Mouse (Mus musculus): ENCODE results near the gene a. TPM values are rescaled to one million over a fixed set of nuclear protein-coding genes. Genes with fewer than 3 reads are reported as not detected.

a gene
- 0.54 and 1.5 TPM in 2 replicates for polyA plus RNA-seq (2015; fragmentation: Nextera tagmentation; extraction: Ambion mirVana)

DNA sequence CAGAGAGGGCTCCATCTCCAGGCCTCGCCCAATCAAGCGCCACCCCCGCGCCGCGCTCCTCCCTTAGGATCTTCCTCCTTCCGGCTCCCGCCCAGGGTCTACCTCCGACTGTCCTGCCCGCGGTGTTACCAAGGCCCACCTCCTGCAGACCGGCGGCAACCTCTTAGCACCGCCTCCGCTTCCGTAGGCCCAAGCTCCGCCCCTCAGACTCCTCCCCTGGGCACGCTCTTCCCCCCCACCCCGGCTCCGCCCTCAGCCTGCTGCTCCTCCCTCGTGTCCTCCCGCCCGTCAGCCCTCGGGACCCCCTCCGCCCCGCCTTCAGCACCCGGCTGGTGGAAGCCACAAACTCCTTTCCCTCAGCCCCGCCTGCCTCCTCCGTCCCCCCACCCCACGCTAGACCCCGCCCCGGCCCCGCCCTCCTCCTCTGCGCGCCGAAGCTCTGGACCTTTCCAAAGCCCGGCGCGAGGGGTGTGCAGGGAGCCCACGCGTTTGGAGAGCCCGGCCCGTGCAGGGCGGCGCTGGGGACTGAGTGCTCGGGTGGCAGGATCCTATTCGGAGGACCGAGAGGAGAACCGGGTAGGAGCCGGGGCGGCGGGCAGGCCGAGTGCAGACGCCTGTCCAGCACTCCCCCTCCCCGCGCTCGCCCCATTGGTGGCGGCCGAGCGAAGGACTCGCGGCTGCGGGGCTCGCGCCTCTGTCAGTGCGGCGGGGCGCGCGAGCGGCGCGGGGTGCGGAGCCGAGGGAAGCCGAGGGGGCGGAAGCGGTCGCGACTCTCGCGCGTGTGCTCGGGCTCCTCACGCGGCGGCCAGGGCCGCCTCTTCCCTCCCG, at the start of gene a, which contains the start of gene Raly:
a (plus strand) TSS at position 747 of the 828 bp plus-strand sequence.
Raly (plus strand) TSS at position 441 of the 828 bp plus-strand sequence.
- ATAC-seq, result peak; percentile 96
- Histone ChIP-seq H3K27me3 (ENCODE audit: control insufficient read depth, insufficient read depth, low read depth, low read length) (no peaks in the 10 kb centered on the region), H3K9ac (ENCODE audit: low read depth, low read length) (peak within 1 kb of the TSS; percentile 83), H3K27ac (ENCODE audit: low read length) (peak within 1 kb of the TSS; percentile 99), H3K36me3 (ENCODE audit: control insufficient read depth, insufficient read depth, low read length) (no peaks in the 10 kb centered on the region), H3K4me3 (ENCODE audit: low read depth, low read length) (peak within 1 kb of the TSS; percentile 85), H3K4me2 (ENCODE audit: low read length) (peak within 1 kb of the TSS; percentile 73), H3K9me3 (replicated peaks; ENCODE audit: control insufficient read depth, low read length, poor library complexity, severe bottlenecking) (no peaks in the 10 kb centered on the region), H3K4me1 (ENCODE audit: control insufficient read depth, insufficient read depth, low read length) (peaks cover 32% of the 10 kb centered on the region)
- WGBS, result under 1% methylated on average over 63 of the region's 89 CpGs

DNA sequence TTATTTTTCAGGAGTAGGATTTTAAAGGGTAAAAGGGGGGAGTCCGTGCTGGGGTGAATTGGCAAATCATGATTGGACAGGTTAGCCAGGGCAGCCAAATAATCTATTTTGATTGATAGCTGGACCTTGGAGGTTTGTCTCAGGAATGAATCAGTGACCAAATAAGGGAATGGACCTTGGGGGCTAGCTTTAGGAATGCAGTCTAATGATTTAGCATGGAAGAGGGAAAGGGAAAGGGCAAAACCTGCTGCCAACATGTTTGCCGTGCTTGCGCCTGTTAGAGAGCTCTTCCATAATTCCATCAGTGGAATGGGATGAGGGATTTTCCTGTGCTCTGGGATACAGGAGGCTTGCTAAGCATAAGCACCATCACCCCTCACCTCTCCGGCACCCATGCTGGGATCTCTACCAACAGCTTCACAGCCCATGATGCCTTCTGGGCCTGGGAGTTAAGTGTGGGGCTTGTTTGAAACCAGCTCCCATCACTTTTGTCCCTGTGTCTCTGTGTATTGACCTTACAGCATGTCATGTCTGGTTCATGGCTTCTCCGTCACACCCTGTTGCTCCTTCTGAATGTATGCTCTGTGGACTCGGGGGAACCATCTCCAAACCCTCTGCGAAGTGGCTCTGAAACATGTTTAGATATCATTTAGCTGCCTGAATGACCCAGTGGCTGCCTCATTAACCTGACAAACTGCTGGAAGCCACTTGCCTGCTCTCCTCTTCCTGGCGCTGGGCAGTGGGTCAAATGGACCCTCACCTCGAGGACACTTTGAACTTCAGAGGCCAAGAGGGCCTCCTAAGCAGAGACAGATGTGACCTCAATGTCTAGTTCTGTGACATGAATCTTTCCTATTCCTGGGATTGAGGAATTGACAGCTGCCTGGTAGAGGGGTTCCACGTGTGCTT, 48.0 kb upstream of the a start:
- Histone ChIP-seq H3K27ac (ENCODE audit: low read length) (no peak overlapping the region), H3K4me2 (ENCODE audit: low read length) (no peak overlapping the region), H3K36me3 (ENCODE audit: control insufficient read depth, insufficient read depth, low read length) (no peaks in the 10 kb centered on the region), H3K9me3 (replicated peaks; ENCODE audit: control insufficient read depth, low read length, poor library complexity, severe bottlenecking) (no peaks in the 10 kb centered on the region), H3K27me3 (ENCODE audit: control insufficient read depth, insufficient read depth, low read depth, low read length) (no peaks in the 10 kb centered on the region), H3K4me1 (ENCODE audit: control insufficient read depth, insufficient read depth, low read length) (no peaks in the 10 kb centered on the region), H3K4me3 (ENCODE audit: low read depth, low read length) (no peak overlapping the region), H3K9ac (ENCODE audit: low read depth, low read length) (no peak overlapping the region)
- 76% methylated on average over 10 of the region's 10 CpGs for WGBS
- no peak for ATAC-seq

DNA sequence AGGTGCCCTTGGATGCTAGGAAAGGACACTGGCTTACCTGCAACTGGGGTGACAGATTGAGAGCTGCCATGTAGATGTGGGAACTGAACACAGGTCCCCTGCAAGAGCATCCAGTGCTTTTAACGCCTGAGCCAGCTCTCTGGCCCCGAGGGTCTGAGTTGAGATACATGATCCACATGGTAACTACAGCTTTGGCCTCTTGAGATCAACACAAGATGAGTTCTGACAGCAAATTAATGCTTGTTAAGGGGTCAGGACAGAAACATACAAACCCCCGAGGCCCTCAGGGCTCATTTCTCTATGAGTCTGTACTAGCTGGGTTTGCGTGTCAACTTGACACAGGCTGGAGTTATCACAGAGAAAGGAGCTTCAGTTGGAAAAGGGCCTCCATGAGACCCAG, 47.3 kb upstream of the a start:
- ATAC-seq, result no peak

DNA sequence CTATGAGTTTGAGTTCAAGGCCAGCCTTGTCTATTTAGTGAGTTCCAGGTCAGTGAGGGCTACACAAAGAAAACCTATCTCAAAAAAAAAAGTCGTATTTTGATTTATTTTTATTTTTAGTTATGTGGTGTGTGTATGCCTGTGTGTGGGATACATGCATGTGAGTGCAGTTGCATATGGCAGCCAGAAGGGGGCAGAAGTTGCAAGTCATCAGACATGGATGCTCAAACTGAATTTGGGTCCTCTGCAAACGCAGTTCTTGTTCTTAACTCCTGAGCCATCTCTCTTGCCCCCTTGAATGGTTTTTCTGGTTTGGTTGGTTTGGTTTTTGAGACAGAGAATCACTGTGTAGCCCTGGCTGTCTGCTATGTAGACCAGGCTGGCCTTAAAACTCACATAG, 42.8 kb upstream of the a start:
- no peaks in the 10 kb centered on the region for H3K27me3 ChIP-seq (ENCODE audit: control insufficient read depth, insufficient read depth, low read depth, low read length)
- H3K27ac ChIP-seq (ENCODE audit: low read length), result no peak overlapping the region; the same call in 1 of the 2 replicates
- H3K4me3 ChIP-seq (ENCODE audit: low read depth, low read length), result no peak overlapping the region
- H3K9me3 ChIP-seq (replicated peaks; ENCODE audit: control insufficient read depth, low read length, poor library complexity, severe bottlenecking), result no peaks in the 10 kb centered on the region
- H3K4me2 ChIP-seq (ENCODE audit: low read length), result no peak overlapping the region
- H3K36me3 ChIP-seq (ENCODE audit: control insufficient read depth, insufficient read depth, low read length), result no peaks in the 10 kb centered on the region
- no peak overlapping the region for H3K9ac ChIP-seq (ENCODE audit: low read depth, low read length)
- no peak for ATAC-seq
- 87% methylated on average over 2 of the region's 2 CpGs for WGBS
- H3K4me1 ChIP-seq (ENCODE audit: control insufficient read depth, insufficient read depth, low read length), result peaks cover 10% of the 10 kb centered on the region

More for the DNA sequence above, 47.3 kb upstream of the a start:
- H3K4me3 ChIP-seq (ENCODE audit: low read depth, low read length), result no peak overlapping the region
- H3K9ac ChIP-seq (ENCODE audit: low read depth, low read length), result no peak overlapping the region
- no peak overlapping the region for H3K4me2 ChIP-seq (ENCODE audit: low read length)
- no peaks in the 10 kb centered on the region for H3K9me3 ChIP-seq (replicated peaks; ENCODE audit: control insufficient read depth, low read length, poor library complexity, severe bottlenecking)
- 81% methylated on average over 4 of the region's 4 CpGs for WGBS
- no peaks in the 10 kb centered on the region for H3K36me3 ChIP-seq (ENCODE audit: control insufficient read depth, insufficient read depth, low read length)
- no peaks in the 10 kb centered on the region for H3K27me3 ChIP-seq (ENCODE audit: control insufficient read depth, insufficient read depth, low read depth, low read length)
- no peak overlapping the region for H3K27ac ChIP-seq (ENCODE audit: low read length)
- H3K4me1 ChIP-seq (ENCODE audit: control insufficient read depth, insufficient read depth, low read length), result no peaks in the 10 kb centered on the region; the same call in 1 of the 2 replicates

DNA sequence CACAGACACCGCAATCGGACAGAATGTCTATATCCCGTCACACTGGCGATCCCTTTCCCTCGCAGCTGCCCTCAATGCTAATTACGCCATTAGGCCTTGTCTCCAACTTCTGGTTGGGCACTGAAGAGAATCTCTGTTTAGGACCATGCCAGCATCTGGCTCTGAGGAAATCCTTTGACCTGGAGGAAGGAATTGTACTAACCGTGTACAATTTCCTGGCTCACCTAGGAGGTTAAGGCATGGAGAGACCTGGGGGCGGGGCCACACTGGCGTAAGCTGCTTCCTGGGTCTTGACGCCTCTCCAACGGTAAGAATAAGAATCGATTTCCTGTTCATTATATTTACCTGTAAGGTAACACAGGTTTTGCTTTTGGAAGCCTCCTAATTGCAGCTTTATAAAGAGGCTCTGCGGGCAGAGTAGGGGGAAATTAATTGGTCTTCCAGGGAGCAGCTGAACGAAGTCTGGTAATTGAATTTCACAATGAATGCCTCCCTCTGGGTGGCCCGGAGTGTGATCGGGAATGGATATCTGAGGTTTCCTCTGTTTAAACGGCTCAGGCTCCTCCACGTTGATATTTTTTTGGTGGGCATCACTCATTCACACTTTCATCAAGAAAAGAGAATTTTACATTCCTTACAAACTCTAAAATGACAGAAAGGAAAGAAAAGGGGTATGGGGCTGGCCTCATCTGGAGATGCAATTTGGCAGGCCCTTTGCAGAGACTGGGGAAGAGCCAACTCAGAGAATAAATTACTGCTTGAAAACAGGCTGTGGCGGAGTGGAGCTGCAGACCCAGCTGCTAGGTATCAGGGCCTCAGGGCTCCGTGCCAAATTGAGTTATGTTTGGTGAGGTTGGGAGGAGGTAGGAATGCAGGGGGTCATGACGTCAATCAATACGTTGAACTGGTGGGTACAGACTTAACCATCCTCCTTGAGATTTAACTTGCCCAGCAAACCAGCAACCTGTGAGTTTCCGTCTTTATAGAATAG, 41.9 kb upstream of the a start:
- Histone ChIP-seq H3K27ac (ENCODE audit: low read length) (peak overlapping the region; percentile 36), H3K4me1 (ENCODE audit: control insufficient read depth, insufficient read depth, low read length) (peaks cover 10% of the 10 kb centered on the region), H3K9me3 (replicated peaks; ENCODE audit: control insufficient read depth, low read length, poor library complexity, severe bottlenecking) (no peaks in the 10 kb centered on the region), H3K4me2 (ENCODE audit: low read length) (peak overlapping the region; percentile 32), H3K9ac (ENCODE audit: low read depth, low read length) (peak overlapping the region; percentile 28; the same call in 1 of the 2 replicates), H3K27me3 (ENCODE audit: control insufficient read depth, insufficient read depth, low read depth, low read length) (no peaks in the 10 kb centered on the region), H3K36me3 (ENCODE audit: control insufficient read depth, insufficient read depth, low read length) (no peaks in the 10 kb centered on the region), H3K4me3 (ENCODE audit: low read depth, low read length) (no peak overlapping the region)
- WGBS, result 37% methylated on average over 23 of the region's 23 CpGs
- ATAC-seq, result peak; percentile 48

DNA sequence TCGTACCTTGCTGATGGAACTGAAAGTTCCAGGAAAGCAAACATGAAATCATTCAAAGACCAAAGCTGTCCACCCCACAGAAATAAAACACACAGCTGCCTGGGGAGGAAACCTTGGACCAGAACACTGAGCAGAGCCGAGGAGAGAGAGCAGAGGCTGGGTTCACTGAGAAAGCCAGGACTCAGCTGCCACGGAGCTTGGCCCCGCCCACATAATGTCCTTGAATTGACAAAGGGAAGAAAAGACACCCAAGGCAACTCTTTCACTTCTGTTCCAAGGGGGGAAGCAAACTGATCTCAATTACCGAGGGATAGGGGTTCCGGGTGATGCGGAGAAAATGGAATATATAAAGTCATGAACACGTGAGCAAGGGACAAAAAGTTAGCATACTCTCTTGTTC, 39.3 kb upstream of the a start:
- Histone ChIP-seq H3K27ac (ENCODE audit: low read length) (no peak overlapping the region), H3K9me3 (replicated peaks; ENCODE audit: control insufficient read depth, low read length, poor library complexity, severe bottlenecking) (no peaks in the 10 kb centered on the region), H3K36me3 (ENCODE audit: control insufficient read depth, insufficient read depth, low read length) (no peaks in the 10 kb centered on the region), H3K4me2 (ENCODE audit: low read length) (no peak overlapping the region), H3K27me3 (ENCODE audit: control insufficient read depth, insufficient read depth, low read depth, low read length) (no peaks in the 10 kb centered on the region), H3K4me3 (ENCODE audit: low read depth, low read length) (no peak overlapping the region), H3K4me1 (ENCODE audit: control insufficient read depth, insufficient read depth, low read length) (peaks cover 10% of the 10 kb centered on the region), H3K9ac (ENCODE audit: low read depth, low read length) (no peak overlapping the region)
- WGBS, result 50% methylated on average over 8 of the region's 8 CpGs
- ATAC-seq, result no peak

DNA sequence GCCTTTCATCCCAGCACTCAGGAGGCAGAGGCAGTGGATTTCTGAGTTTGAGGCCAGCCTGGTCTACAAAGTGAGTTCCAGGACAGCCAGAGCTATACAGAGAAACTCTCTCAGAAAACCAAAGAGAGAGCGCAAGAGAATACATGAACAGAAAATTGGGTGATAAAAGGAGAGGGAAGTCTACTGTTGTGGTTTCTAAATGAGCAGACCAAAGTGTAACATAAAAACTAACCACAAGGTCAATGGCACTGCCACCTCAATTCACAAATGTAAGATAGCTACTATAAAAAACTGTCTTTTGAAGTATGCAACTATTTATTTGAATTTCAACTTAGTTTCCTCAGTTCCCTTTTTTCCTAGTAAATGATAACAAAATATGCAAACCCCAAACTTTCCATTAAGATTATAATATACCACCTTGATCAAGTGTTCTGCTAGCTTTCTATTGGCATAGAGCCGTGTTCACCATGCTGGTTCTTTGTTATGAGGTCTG, 37.1 kb upstream of the a start:
- Histone ChIP-seq H3K36me3 (ENCODE audit: control insufficient read depth, insufficient read depth, low read length) (no peaks in the 10 kb centered on the region), H3K9ac (ENCODE audit: low read depth, low read length) (no peak overlapping the region), H3K9me3 (replicated peaks; ENCODE audit: control insufficient read depth, low read length, poor library complexity, severe bottlenecking) (no peaks in the 10 kb centered on the region), H3K4me3 (ENCODE audit: low read depth, low read length) (no peak overlapping the region), H3K4me1 (ENCODE audit: control insufficient read depth, insufficient read depth, low read length) (peaks cover 8% of the 10 kb centered on the region), H3K27ac (ENCODE audit: low read length) (no peak overlapping the region), H3K27me3 (ENCODE audit: control insufficient read depth, insufficient read depth, low read depth, low read length) (no peaks in the 10 kb centered on the region), H3K4me2 (ENCODE audit: low read length) (no peak overlapping the region)
- 84% methylated on average over 2 of the region's 2 CpGs for whole genome bisulfite sequencing
- no peak for ATAC-seq

DNA sequence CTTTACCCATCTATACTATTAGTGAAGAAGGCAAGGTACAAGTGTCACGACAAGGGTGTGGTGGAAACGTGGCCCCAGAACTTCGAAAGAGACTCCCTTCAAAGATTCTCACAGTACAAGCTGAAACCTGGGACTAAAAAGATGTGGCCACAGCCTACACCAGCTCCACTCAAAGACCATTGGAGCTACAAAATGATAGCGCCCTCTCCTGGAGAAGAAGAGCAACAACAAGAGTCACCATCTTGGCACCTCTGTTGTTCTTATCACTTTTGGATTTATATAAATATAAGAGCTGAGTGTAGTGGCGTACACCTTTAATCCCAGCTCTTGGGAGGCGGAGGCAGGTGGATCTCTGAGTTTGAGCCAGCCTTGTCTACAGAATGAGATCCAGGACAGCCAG, 35.4 kb upstream of the a start:
- ATAC-seq, result no peak
- 58% methylated on average over 6 of the region's 6 CpGs for WGBS
- H3K27ac ChIP-seq (ENCODE audit: low read length), result no peak overlapping the region

More for the DNA sequence above, 35.4 kb upstream of the a start:
- Histone ChIP-seq H3K27me3 (ENCODE audit: control insufficient read depth, insufficient read depth, low read depth, low read length) (no peaks in the 10 kb centered on the region), H3K4me1 (ENCODE audit: control insufficient read depth, insufficient read depth, low read length) (no peaks in the 10 kb centered on the region), H3K4me3 (ENCODE audit: low read depth, low read length) (no peak overlapping the region), H3K36me3 (ENCODE audit: control insufficient read depth, insufficient read depth, low read length) (no peaks in the 10 kb centered on the region), H3K9ac (ENCODE audit: low read depth, low read length) (no peak overlapping the region), H3K9me3 (replicated peaks; ENCODE audit: control insufficient read depth, low read length, poor library complexity, severe bottlenecking) (no peaks in the 10 kb centered on the region), H3K4me2 (ENCODE audit: low read length) (no peak overlapping the region)

Measured in midbrain, embryonic 16.5 days (tissue).